Mouse (Mus musculus) heart, postnatal 14 days (tissue): ENCODE measurements at regions not wholly inside any gene's neighbourhood (a gene's known extent, or its start where the extent isn't known, plus 50 kb on each side); places are given as distances from the start of the nearest gene placed in this dataset.

Experiments
- DNase-seq, 2 experiments: peaks; one replicate each; pipeline ENCODE4 v3.0.0; 2021 to 2022
- intact Hi-C: fragments of 180-260 bp; cut with DNase I; formaldehyde crosslinking; loops from one replicate; pipeline ENCODE4 v1.15.1; 2025

- intact Hi-C loops, result no loop called here
- no peak for DNase-seq
These were observed 660.3 kb upstream of the Slit2 start for GRCm38 (mm10) chr5:47322511-47323167.

- peak in 1 of 2 experiments; percentile 6 for DNase-seq
- intact Hi-C loops, result no loop called here
These were observed 648.6 kb upstream of the Slit2 start for GRCm38 (mm10) chr5:47334299-47334698.

GRCm38 (mm10) chr5:47336511-47336910 lies 646.4 kb upstream of the Slit2 start:
- no peak for DNase-seq
- intact Hi-C loops, result no loop called here

GRCm38 (mm10) chr5:47339807-47340206 lies 643.1 kb upstream of the Slit2 start:
- intact Hi-C loops, result no loop called here
- DNase-seq, result peak in 1 of 2 experiments; percentile 2

GRCm38 (mm10) chr5:47370184-47370583 lies 612.8 kb upstream of the Slit2 start:
- no peak for DNase-seq
- intact Hi-C loops, result no loop called here

- intact Hi-C loops, result no loop called here
- DNase-seq, result no peak
These were observed 597.0 kb upstream of the Slit2 start for GRCm38 (mm10) chr5:47385930-47386329.

- intact Hi-C loops, result no loop called here
- peak in 1 of 2 experiments; percentile 3 for DNase-seq
These were observed 596.2 kb upstream of the Slit2 start for GRCm38 (mm10) chr5:47386750-47387149.

GRCm38 (mm10) chr5:47390735-47391134 lies 592.2 kb upstream of the Slit2 start:
- DNase-seq, result no peak
- intact Hi-C loops, result no loop called here

GRCm38 (mm10) chr5:47396874-47397273 lies 586.1 kb upstream of the Slit2 start:
- peak; percentile 29 to 44 for DNase-seq
- intact Hi-C loops, result no loop called here

GRCm38 (mm10) chr5:47421916-47422315 lies 561.0 kb upstream of the Slit2 start:
- no peak for DNase-seq
- intact Hi-C loops, result no loop called here

- no peak for DNase-seq
- intact Hi-C loops, result no loop called here
These were observed 556.9 kb upstream of the Slit2 start for GRCm38 (mm10) chr5:47426040-47426439.

GRCm38 (mm10) chr5:47426467-47426866 lies 556.5 kb upstream of the Slit2 start:
- intact Hi-C loops, result no loop called here
- DNase-seq, result no peak

GRCm38 (mm10) chr5:47429217-47430172 lies 553.4 kb upstream of the Slit2 start:
- intact Hi-C loops, result no loop called here
- no peak for DNase-seq

GRCm38 (mm10) chr5:47431599-47432328 lies 551.2 kb upstream of the Slit2 start:
- DNase-seq, result no peak
- intact Hi-C loops, result no loop called here

- DNase-seq, result no peak
These were observed 546.5 kb upstream of the Slit2 start for GRCm38 (mm10) chr5:47436455-47436854.

GRCm38 (mm10) chr5:47446305-47447028 lies 536.5 kb upstream of the Slit2 start:
- no peak for DNase-seq
- intact Hi-C loops, result no loop called here

More at GRCm38 (mm10) chr5:47436455-47436854, 546.5 kb upstream of the Slit2 start:
- intact Hi-C loops, result no loop called here

- DNase-seq, result no peak
- intact Hi-C loops, result no loop called here
These were observed 518.1 kb upstream of the Slit2 start for GRCm38 (mm10) chr5:47464848-47465247.

- intact Hi-C loops, result no loop called here
These were observed 513.5 kb upstream of the Slit2 start for GRCm38 (mm10) chr5:47469394-47469793.

GRCm38 (mm10) chr5:47472027-47472825 lies 510.7 kb upstream of the Slit2 start:
- intact Hi-C loops, result no loop called here
- no peak for DNase-seq

More at GRCm38 (mm10) chr5:47469394-47469793, 513.5 kb upstream of the Slit2 start:
- no peak for DNase-seq
